Mouse (Mus musculus) hindbrain, embryonic 13.5 days (tissue): ENCODE data around the gene Dab2ip. TPM values are rescaled to one million over a fixed set of nuclear protein-coding genes. Genes with fewer than 3 reads are reported as not detected.

Experiments
- ATAC-seq: fragments of 200-750 bp; cut with Nextera tagmentation; 2 replicates; pipeline ENCODE4 v1.8.0; 2017; ENCODE audit warnings: moderate TSS enrichment; ENCODE audit not compliant: low FRiP score
- H3K27ac ChIP-seq: fragments of 300-500 bp; sonication (generic); 2 replicates; pipeline ENCODE4 v1.5.1; 2015; ENCODE audit warnings: inconsistent platforms, mild to moderate bottlenecking, moderate library complexity
- H3K27me3 ChIP-seq: fragments of 300-500 bp; sonication (generic); 2 replicates; pipeline ENCODE4 v1.6.1; 2015; ENCODE audit warnings: mild to moderate bottlenecking, inconsistent platforms
- H3K36me3 ChIP-seq: fragments of 300-500 bp; sonication (generic); 2 replicates; pipeline ENCODE4 v1.6.1; 2015; ENCODE audit warnings: mild to moderate bottlenecking, inconsistent platforms
- H3K4me1 ChIP-seq: fragments of 300-500 bp; sonication (generic); replicated peaks from 2 replicates; pipeline ENCODE4 v1.6.1; 2015; ENCODE audit warnings: inconsistent platforms
- H3K4me2 ChIP-seq: fragments of 300-500 bp; sonication (generic); 2 replicates; pipeline ENCODE4 v1.6.1; 2015; ENCODE audit warnings: inconsistent platforms, mild to moderate bottlenecking, moderate library complexity
- H3K4me3 ChIP-seq: fragments of 300-500 bp; sonication (generic); 2 replicates; pipeline ENCODE4 v1.5.1; 2015; ENCODE audit warnings: mild to moderate bottlenecking, inconsistent platforms
- H3K9ac ChIP-seq: fragments of 300-500 bp; sonication (generic); 2 replicates; pipeline ENCODE4 v1.6.1; 2015; ENCODE audit warnings: mild to moderate bottlenecking, inconsistent platforms
- H3K9me3 ChIP-seq: fragments of 300-500 bp; sonication (generic); 2 replicates; pipeline ENCODE4 v1.6.1; 2016; ENCODE audit warnings: inconsistent platforms
- WGBS: fragments of 180-500 bp; shearing (Covaris S2); methylation state at CpG from one replicate; pipeline ENCODE4 v1.1.7; 2015; 5-methylcytosine and 5-hydroxymethylcytosine counted together
- polyA plus RNA-seq: library from polyadenylated mRNA; unstranded; fragments of >200 nt; fragmentation: Nextera tagmentation; extraction: Ambion mirVana; gene quantifications from 2 replicates; pipeline ENCODE4 v1.2.1, GENCODE M21; 2015

The Dab2ip gene
- polyA plus RNA-seq, 1 experiment from 2014 or later = 38.8 TPM

GRCm38 (mm10) chr2:35565051-35565836, 7.2 kb downstream of the Dab2ip start:
- Histone ChIP-seq H3K4me1 (no peaks in the 10 kb centered on the region), H3K4me3 (no peak overlapping the region), H3K27ac (no peak overlapping the region), H3K4me2 (no peak overlapping the region), H3K9ac (no peak overlapping the region), H3K9me3 (no peaks in the 10 kb centered on the region), H3K27me3 (peaks cover 3% of the 10 kb centered on the region; the same call in 1 of the 2 replicates), H3K36me3 (no peaks in the 10 kb centered on the region)
- 90% methylated on average over 6 of the region's 6 CpGs for WGBS
- ATAC-seq = no peak

- H3K4me3 ChIP-seq = no peak overlapping the region
- no peak overlapping the region for H3K9ac ChIP-seq
- peaks cover 3% of the 10 kb centered on the region; the same call in 1 of the 2 replicates for H3K27me3 ChIP-seq
- H3K36me3 ChIP-seq = no peaks in the 10 kb centered on the region
- WGBS = 83% methylated on average over 11 of the region's 11 CpGs
- H3K4me2 ChIP-seq = no peak overlapping the region
- H3K27ac ChIP-seq = no peak overlapping the region
- 0 out of 2 replicates have a peak, but pooled peaks cover 4% of the 10 kb centered on the region for H3K4me1 ChIP-seq
- ATAC-seq = no peak
- no peaks in the 10 kb centered on the region for H3K9me3 ChIP-seq
Measured at GRCm38 (mm10) chr2:35566957-35567693, 9.1 kb downstream of the Dab2ip start.

- WGBS = 95% methylated on average over 4 of the region's 4 CpGs
Measured at GRCm38 (mm10) chr2:35567694-35568149, 9.7 kb downstream of the Dab2ip start.

GRCm38 (mm10) chr2:35570743-35571142, 12.7 kb downstream of the Dab2ip start:
- Histone ChIP-seq H3K9me3 (no peaks in the 10 kb centered on the region), H3K4me1 (0 out of 2 replicates have a peak, but pooled peaks cover 4% of the 10 kb centered on the region), H3K27me3 (0 out of 2 replicates have a peak, but pooled peaks cover 4% of the 10 kb centered on the region)

More at GRCm38 (mm10) chr2:35567694-35568149, 9.7 kb downstream of the Dab2ip start:
- no peak for ATAC-seq
- H3K27ac ChIP-seq = no peak overlapping the region
- no peak overlapping the region for H3K4me2 ChIP-seq
- H3K27me3 ChIP-seq = peaks cover 2% of the 10 kb centered on the region; the same call in 1 of the 2 replicates
- H3K9me3 ChIP-seq = no peaks in the 10 kb centered on the region
- 0 out of 2 replicates have a peak, but pooled peaks cover 4% of the 10 kb centered on the region for H3K4me1 ChIP-seq
- H3K9ac ChIP-seq = no peak overlapping the region
- no peak overlapping the region for H3K4me3 ChIP-seq
- H3K36me3 ChIP-seq = no peaks in the 10 kb centered on the region

GRCm38 (mm10) chr2:35574643-35575042, 16.6 kb downstream of the Dab2ip start:
- no peaks in the 10 kb centered on the region for H3K9me3 ChIP-seq
- no peak for ATAC-seq
- WGBS = 38% methylated on average over 1 of the region's 1 CpGs
- H3K4me3 ChIP-seq = no peak overlapping the region
- no peaks in the 10 kb centered on the region for H3K36me3 ChIP-seq
- no peak overlapping the region for H3K27ac ChIP-seq
- H3K27me3 ChIP-seq = peaks cover 25% of the 10 kb centered on the region
- H3K4me2 ChIP-seq = no peak overlapping the region
- 0 out of 2 replicates have a peak, but pooled peaks cover 4% of the 10 kb centered on the region for H3K4me1 ChIP-seq
- no peak overlapping the region for H3K9ac ChIP-seq

More at GRCm38 (mm10) chr2:35570743-35571142, 12.7 kb downstream of the Dab2ip start:
- Histone ChIP-seq H3K9ac (no peak overlapping the region), H3K4me3 (no peak overlapping the region), H3K27ac (no peak overlapping the region), H3K4me2 (no peak overlapping the region), H3K36me3 (no peaks in the 10 kb centered on the region)
- WGBS = 65% methylated on average over 4 of the region's 4 CpGs
- ATAC-seq = no peak

- H3K27me3 ChIP-seq = peaks cover 46% of the 10 kb centered on the region
- H3K4me2 ChIP-seq = no peak overlapping the region
- H3K9ac ChIP-seq = no peak overlapping the region
- WGBS = 88% methylated on average over 3 of the region's 3 CpGs
- no peak overlapping the region for H3K27ac ChIP-seq
- ATAC-seq = no peak
- H3K4me1 ChIP-seq = peaks cover 6% of the 10 kb centered on the region
- no peak overlapping the region for H3K4me3 ChIP-seq
- H3K9me3 ChIP-seq = no peaks in the 10 kb centered on the region
- no peaks in the 10 kb centered on the region for H3K36me3 ChIP-seq
Measured at GRCm38 (mm10) chr2:35576675-35577074, 18.6 kb downstream of the Dab2ip start.

- WGBS = 73% methylated on average over 4 of the region's 4 CpGs
- Histone ChIP-seq H3K4me2 (no peak overlapping the region), H3K4me3 (no peak overlapping the region), H3K4me1 (peaks cover 22% of the 10 kb centered on the region), H3K9me3 (no peaks in the 10 kb centered on the region), H3K9ac (no peak overlapping the region), H3K36me3 (no peaks in the 10 kb centered on the region), H3K27me3 (peaks cover 76% of the 10 kb centered on the region), H3K27ac (no peak overlapping the region)
- no peak for ATAC-seq
Measured at GRCm38 (mm10) chr2:35580111-35580510, 22.0 kb downstream of the Dab2ip start.

- Histone ChIP-seq H3K4me1 (peaks cover 24% of the 10 kb centered on the region), H3K4me3 (peak overlapping the region; percentile 49), H3K36me3 (no peaks in the 10 kb centered on the region), H3K4me2 (peak overlapping the region; percentile 86), H3K9ac (peak overlapping the region; percentile 71), H3K27ac (no peak overlapping the region), H3K27me3 (peaks cover 82% of the 10 kb centered on the region), H3K9me3 (no peaks in the 10 kb centered on the region)
- ATAC-seq = peak; percentile 33; the same call in 1 of the 2 replicates
- under 1% methylated on average over 74 of the region's 76 CpGs for WGBS
Measured at GRCm38 (mm10) chr2:35581501-35582340, 23.7 kb downstream of the Dab2ip start.

- under 1% methylated on average over 39 of the region's 46 CpGs for WGBS
- Histone ChIP-seq H3K27ac (no peak overlapping the region), H3K9me3 (no peaks in the 10 kb centered on the region), H3K27me3 (peaks cover 79% of the 10 kb centered on the region), H3K4me3 (peak overlapping the region; percentile 49), H3K4me2 (peak overlapping the region; percentile 86), H3K9ac (peak overlapping the region; percentile 71), H3K36me3 (no peaks in the 10 kb centered on the region), H3K4me1 (peaks cover 30% of the 10 kb centered on the region)
- peak; percentile 55; the same call in 1 of the 2 replicates for ATAC-seq
Measured at GRCm38 (mm10) chr2:35582341-35582941, 24.4 kb downstream of the Dab2ip start.

- Histone ChIP-seq H3K36me3 (no peaks in the 10 kb centered on the region), H3K27me3 (peaks cover 80% of the 10 kb centered on the region), H3K27ac (no peak overlapping the region), H3K9me3 (no peaks in the 10 kb centered on the region), H3K4me3 (no peak overlapping the region), H3K4me1 (peaks cover 39% of the 10 kb centered on the region), H3K4me2 (peak overlapping the region; percentile 86; the same call in 1 of the 2 replicates), H3K9ac (no peak overlapping the region)
- no peak for ATAC-seq
- WGBS = 56% methylated on average over 5 of the region's 5 CpGs
Measured at GRCm38 (mm10) chr2:35583406-35583805, 25.3 kb downstream of the Dab2ip start.

GRCm38 (mm10) chr2:35584011-35584410, 25.9 kb downstream of the Dab2ip start:
- H3K9ac ChIP-seq = no peak overlapping the region
- peaks cover 75% of the 10 kb centered on the region for H3K27me3 ChIP-seq
- no peaks in the 10 kb centered on the region for H3K36me3 ChIP-seq
- no peak overlapping the region for H3K4me2 ChIP-seq
- ATAC-seq = no peak
- WGBS = 77% methylated on average over 3 of the region's 3 CpGs
- no peaks in the 10 kb centered on the region for H3K9me3 ChIP-seq
- H3K4me3 ChIP-seq = no peak overlapping the region
- peaks cover 45% of the 10 kb centered on the region for H3K4me1 ChIP-seq
- H3K27ac ChIP-seq = no peak overlapping the region
